Mouse (Mus musculus) kidney, embryonic 16.5 days (tissue): ENCODE data around the gene Dda1. TPM values are rescaled to one million over a fixed set of nuclear protein-coding genes. Genes with fewer than 3 reads are reported as not detected.

ENCODE experiments used
- ATAC-seq: fragments of 200-750 bp; cut with Nextera tagmentation; 2 replicates; pipeline ENCODE4 v1.8.0; 2017; ENCODE audit warnings: moderate TSS enrichment; ENCODE audit not compliant: low FRiP score, low TSS enrichment
- H3K27ac ChIP-seq: fragments of 300-500 bp; sonication (generic); 2 replicates; pipeline ENCODE4 v1.5.1; 2014; ENCODE audit warnings: low read length
- H3K27me3 ChIP-seq: fragments of 300-500 bp; sonication (generic); 2 replicates; pipeline ENCODE4 v1.6.1; 2014; ENCODE audit warnings: low read length, control low read depth, mixed read lengths; ENCODE audit not compliant: insufficient read depth
- H3K36me3 ChIP-seq: fragments of 300-500 bp; sonication (generic); 2 replicates; pipeline ENCODE4 v1.6.1; 2014; ENCODE audit warnings: low read length, control low read depth, mixed read lengths; ENCODE audit not compliant: insufficient read depth
- H3K4me1 ChIP-seq: fragments of 300-500 bp; sonication (generic); 2 replicates; pipeline ENCODE4 v1.6.1; 2014; ENCODE audit warnings: low read length, control low read depth, mixed read lengths; ENCODE audit not compliant: insufficient read depth
- H3K4me2 ChIP-seq: fragments of 300-500 bp; sonication (generic); replicated peaks from 2 replicates; pipeline ENCODE4 v1.6.1; 2014; ENCODE audit warnings: low read depth, low read length
- H3K4me3 ChIP-seq: fragments of 300-500 bp; sonication (generic); 2 replicates; pipeline ENCODE4 v1.5.1; 2014; ENCODE audit warnings: mild to moderate bottlenecking, low read length
- H3K9ac ChIP-seq: fragments of 300-500 bp; sonication (generic); replicated peaks from 2 replicates; pipeline ENCODE4 v1.6.1; 2014; ENCODE audit warnings: low read length
- H3K9me3 ChIP-seq: fragments of 300-500 bp; sonication (generic); 2 replicates; pipeline ENCODE4 v1.6.1; 2016; ENCODE audit warnings: low read length, control low read depth
- WGBS: fragments of 180-500 bp; shearing (Covaris S2); extraction: QIAGEN DNeasy Blood & Tissue Kit; methylation state at CpG from one replicate; pipeline ENCODE4 v1.1.7; 2014; 5-methylcytosine and 5-hydroxymethylcytosine counted together
- polyA plus RNA-seq: library from polyadenylated mRNA; unstranded; fragments of >200 nt; fragmentation: Nextera tagmentation; extraction: Ambion mirVana; gene quantifications from 2 replicates; pipeline ENCODE4 v1.2.1, GENCODE M21; 2015

Gene Dda1
- polyA plus RNA-seq, 1 experiment from 2014 or later, result 115 TPM

GRCm38 (mm10) chr8:71474785-71475701, 6.0 kb downstream of the Dda1 start:
- Histone ChIP-seq H3K36me3 (peaks cover 24% of the 10 kb centered on the region), H3K9ac (no peak overlapping the region), H3K4me1 (peaks cover 20% of the 10 kb centered on the region), H3K4me3 (no peak overlapping the region), H3K4me2 (no peak overlapping the region), H3K27me3 (peaks cover 2% of the 10 kb centered on the region; the same call in 1 of the 2 replicates), H3K9me3 (no peaks in the 10 kb centered on the region), H3K27ac (no peak overlapping the region)
- whole genome bisulfite sequencing, result 83% methylated on average over 25 of the region's 25 CpGs
- 0 out of 2 replicates have a peak, but pooled peaks have one; percentile 0 for ATAC-seq

- Histone ChIP-seq H3K4me1 (peaks cover 16% of the 10 kb centered on the region), H3K9me3 (no peaks in the 10 kb centered on the region), H3K4me2 (peak overlapping the region; percentile 72), H3K27ac (peak overlapping the region; percentile 71), H3K36me3 (peaks cover 24% of the 10 kb centered on the region), H3K9ac (peak overlapping the region; percentile 74), H3K4me3 (peak overlapping the region; percentile 64), H3K27me3 (peaks cover 2% of the 10 kb centered on the region; the same call in 1 of the 2 replicates)
- 16% methylated on average over 4 of the region's 4 CpGs for WGBS
- ATAC-seq, result peak; percentile 8; the same call in 1 of the 2 replicates
Observed at GRCm38 (mm10) chr8:71475702-71476075, 6.7 kb downstream of the Dda1 start.

GRCm38 (mm10) chr8:71476099-71476940, 7.3 kb downstream of the Dda1 start:
- peak; percentile 72 for ATAC-seq
- WGBS, result under 1% methylated on average over 101 of the region's 121 CpGs
- peak overlapping the region; percentile 74 for H3K9ac ChIP-seq

GRCm38 (mm10) chr8:71477196-71477845, 8.3 kb downstream of the Dda1 start:
- ATAC-seq, result no peak
- WGBS, result 51% methylated on average over 14 of the region's 14 CpGs
- H3K4me2 ChIP-seq, result peak overlapping the region; percentile 72
- no peaks in the 10 kb centered on the region for H3K9me3 ChIP-seq
- peaks cover 18% of the 10 kb centered on the region for H3K36me3 ChIP-seq
- peak overlapping the region; percentile 64 for H3K4me3 ChIP-seq
- no peak overlapping the region for H3K27ac ChIP-seq
- H3K27me3 ChIP-seq, result peaks cover 2% of the 10 kb centered on the region; the same call in 1 of the 2 replicates
- peak overlapping the region; percentile 74; the same call in 1 of the 2 replicates for H3K9ac ChIP-seq
- peaks cover 20% of the 10 kb centered on the region for H3K4me1 ChIP-seq

More at GRCm38 (mm10) chr8:71476099-71476940, 7.3 kb downstream of the Dda1 start:
- Histone ChIP-seq H3K27ac (peak overlapping the region; percentile 71), H3K4me3 (peak overlapping the region; percentile 64), H3K27me3 (peaks cover 2% of the 10 kb centered on the region; the same call in 1 of the 2 replicates), H3K9me3 (no peaks in the 10 kb centered on the region), H3K36me3 (peaks cover 24% of the 10 kb centered on the region), H3K4me1 (peaks cover 20% of the 10 kb centered on the region), H3K4me2 (peak overlapping the region; percentile 72)

GRCm38 (mm10) chr8:71478943-71479342, 9.9 kb downstream of the Dda1 start:
- ATAC-seq, result no peak
- peaks cover 20% of the 10 kb centered on the region for H3K4me1 ChIP-seq
- H3K4me3 ChIP-seq, result no peak overlapping the region
- peaks cover 2% of the 10 kb centered on the region; the same call in 1 of the 2 replicates for H3K27me3 ChIP-seq
- WGBS, result 96% methylated on average over 11 of the region's 11 CpGs
- H3K27ac ChIP-seq, result no peak overlapping the region
- no peak overlapping the region for H3K9ac ChIP-seq
- peaks cover 10% of the 10 kb centered on the region for H3K36me3 ChIP-seq
- no peaks in the 10 kb centered on the region for H3K9me3 ChIP-seq
- no peak overlapping the region for H3K4me2 ChIP-seq

GRCm38 (mm10) chr8:71483932-71484331, 14.9 kb downstream of the Dda1 start:
- no peak overlapping the region for H3K9ac ChIP-seq
- H3K4me3 ChIP-seq, result no peak overlapping the region
- H3K27me3 ChIP-seq, result no peaks in the 10 kb centered on the region
- H3K9me3 ChIP-seq, result no peaks in the 10 kb centered on the region
- WGBS, result 54% methylated on average over 8 of the region's 8 CpGs
- H3K4me1 ChIP-seq, result peaks cover 13% of the 10 kb centered on the region
- H3K4me2 ChIP-seq, result no peak overlapping the region
- no peak for ATAC-seq
- no peak overlapping the region for H3K27ac ChIP-seq
- 0 out of 2 replicates have a peak, but pooled peaks cover 2% of the 10 kb centered on the region for H3K36me3 ChIP-seq

GRCm38 (mm10) chr8:71484736-71485135, 15.7 kb downstream of the Dda1 start:
- Histone ChIP-seq H3K4me3 (peak overlapping the region; percentile 78), H3K27me3 (no peaks in the 10 kb centered on the region), H3K27ac (no peak overlapping the region), H3K9ac (no peak overlapping the region), H3K9me3 (no peaks in the 10 kb centered on the region), H3K36me3 (0 out of 2 replicates have a peak, but pooled peaks cover 2% of the 10 kb centered on the region), H3K4me2 (peak overlapping the region; percentile 86), H3K4me1 (peaks cover 20% of the 10 kb centered on the region)
- no peak for ATAC-seq
- 94% methylated on average over 19 of the region's 19 CpGs for WGBS

GRCm38 (mm10) chr8:71485142-71486135, 16.4 kb downstream of the Dda1 start, which contains the start of gene Ano8:
Gene Ano8, minus strand, starts transcription at chr8:71485963.
- Histone ChIP-seq H3K9me3 (no peaks in the 10 kb centered on the region), H3K4me2 (peak within 1 kb of the TSS; percentile 86), H3K4me3 (peak within 1 kb of the TSS; percentile 78), H3K4me1 (peaks cover 22% of the 10 kb centered on the region), H3K9ac (peak within 1 kb of the TSS; percentile 91), H3K27me3 (no peaks in the 10 kb centered on the region), H3K27ac (peak within 1 kb of the TSS; percentile 74; the same call in 1 of the 2 replicates), H3K36me3 (0 out of 2 replicates have a peak, but pooled peaks cover 2% of the 10 kb centered on the region)
- 6% methylated on average over 44 of the region's 58 CpGs for WGBS
- peak; percentile 52 for ATAC-seq
